Mouse (Mus musculus): ENCODE data around the gene Opcml.

DNA sequence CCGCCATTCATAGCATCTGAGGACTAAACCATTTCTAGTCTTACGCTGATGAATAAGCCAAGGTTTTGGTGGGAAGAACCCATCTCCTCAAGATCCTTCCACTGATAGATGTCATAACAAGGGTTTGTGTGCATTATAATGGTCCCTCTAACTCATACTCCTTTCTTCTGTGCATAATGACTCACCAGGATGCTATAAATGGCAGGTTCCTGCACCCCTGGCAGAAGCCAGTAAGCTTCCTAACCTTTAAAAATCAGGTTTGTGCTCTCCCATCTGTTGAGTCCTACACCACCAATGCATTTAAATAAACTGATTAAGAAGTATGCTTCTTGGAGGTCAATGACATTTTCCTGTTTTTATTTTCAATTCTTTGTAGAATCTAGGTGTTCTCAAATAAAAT lies 929.6 kb downstream of the Opcml start:
- TF ChIP-seq CTCF (IDR thresholded peaks at IDR 0.05; ENCODE audit: low read depth, low read length) = no peak
- no peak for TF ChIP-seq POLR2A (IDR thresholded peaks at IDR 0.05; ENCODE audit: borderline replicate concordance, low read depth, low read length)

All from bone marrow macrophage, adult 2 months (primary cell).